Mouse (Mus musculus) heart, embryonic 10.5 days (tissue): Measurements from ENCODE around the gene Mrpl12. TPM values are rescaled to one million over a fixed set of nuclear protein-coding genes. Genes with fewer than 3 reads are reported as not detected.
"Not testable (repeated sequence)": the region's sequence is repeated elsewhere in the genome, so short reads cannot be mapped to it uniquely, and the experiment has no call there.

Experiments used
- DNase-seq: peaks from one replicate; pipeline ENCODE4 v3.0.0-alpha.2; 2017; ENCODE audit warnings: low spot score
- H3K27ac ChIP-seq: fragments of 300-500 bp; sonication (generic); 2 replicates; pipeline ENCODE4 v1.5.1; 2016; ENCODE audit warnings: mild to moderate bottlenecking
- H3K27me3 ChIP-seq: fragments of 300-500 bp; sonication (generic); 2 replicates; pipeline ENCODE4 v1.6.1; 2016; ENCODE audit warnings: mild to moderate bottlenecking; ENCODE audit not compliant: poor library complexity, insufficient read depth, severe bottlenecking
- H3K36me3 ChIP-seq: fragments of 300-500 bp; sonication (generic); 2 replicates; pipeline ENCODE4 v1.6.1; 2016; ENCODE audit warnings: mild to moderate bottlenecking, moderate library complexity
- H3K4me1 ChIP-seq: fragments of 300-500 bp; sonication (generic); 2 replicates; pipeline ENCODE4 v1.6.1; 2016; ENCODE audit warnings: mild to moderate bottlenecking
- H3K4me3 ChIP-seq: fragments of 300-500 bp; sonication (generic); 2 replicates; pipeline ENCODE4 v1.5.1; 2016; ENCODE audit warnings: mild to moderate bottlenecking, moderate library complexity
- H3K9me3 ChIP-seq: fragments of 300-500 bp; sonication (generic); 2 replicates; pipeline ENCODE4 v1.6.1; 2016; ENCODE audit warnings: mild to moderate bottlenecking, moderate library complexity
- WGBS: fragments of 180-500 bp; shearing (Covaris S2); methylation state at CpG from one replicate; pipeline ENCODE4 v1.1.7; 2016; 5-methylcytosine and 5-hydroxymethylcytosine counted together
- polyA plus RNA-seq: library from polyadenylated mRNA; unstranded; fragments of >200 nt; fragmentation: Nextera tagmentation; extraction: Ambion mirVana; gene quantifications from 2 replicates; pipeline ENCODE4 v1.2.1, GENCODE M21; 2016

The Mrpl12 gene
- polyA plus RNA-seq, 1 experiment from 2014 or later = 259 TPM

DNA sequence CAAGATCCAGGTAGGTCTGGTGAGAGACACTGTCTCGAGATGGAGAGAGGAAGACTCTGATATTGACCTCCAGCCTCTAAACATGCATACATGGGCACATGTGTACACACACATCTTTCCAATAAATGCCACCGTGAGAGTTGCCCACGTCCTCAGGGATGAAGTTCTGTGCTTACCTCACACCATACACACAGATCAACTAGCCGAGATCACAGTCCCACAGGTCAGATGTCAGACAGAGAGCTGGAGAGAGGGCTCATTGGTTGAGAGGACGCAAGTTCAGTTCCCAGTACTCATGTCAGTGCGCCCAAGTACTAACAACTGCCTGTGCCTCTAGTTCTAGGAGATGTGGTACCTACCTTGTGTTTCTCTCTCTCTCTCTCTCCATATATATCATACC is 16.6 kb downstream of the Mrpl12 start:
- H3K4me3 ChIP-seq = no peak overlapping the region
- H3K36me3 ChIP-seq = peaks cover 33% of the 10 kb centered on the region
- H3K27me3 ChIP-seq = no peaks in the 10 kb centered on the region
- H3K4me1 ChIP-seq = peaks cover 8% of the 10 kb centered on the region; the same call in 1 of the 2 replicates
- no peak for DNase-seq
- 67% methylated on average over 6 of the region's 6 CpGs for WGBS
- H3K27ac ChIP-seq = no peak overlapping the region
- H3K9me3 ChIP-seq = no peaks in the 10 kb centered on the region

DNA sequence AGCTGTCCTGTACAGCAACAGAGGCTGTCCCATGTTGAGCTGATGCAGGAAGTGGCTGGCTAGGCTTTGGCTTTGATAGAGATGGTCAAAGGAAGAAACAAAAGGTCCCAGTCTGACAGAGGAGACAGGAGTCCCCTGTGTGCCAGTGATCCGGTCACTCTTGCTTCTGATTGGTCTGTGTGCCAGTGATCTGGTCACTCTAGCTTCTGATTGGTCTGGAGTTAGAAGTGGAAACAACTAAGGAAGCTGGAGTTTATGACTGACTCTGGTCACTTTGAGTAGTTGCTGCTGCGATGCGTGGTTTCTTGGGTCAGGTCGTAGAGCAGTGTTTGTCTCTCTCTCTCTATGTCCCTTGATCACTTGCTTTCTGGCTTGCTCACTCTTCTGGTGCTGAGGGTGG is 17.3 kb downstream of the Mrpl12 start:
- Histone ChIP-seq H3K9me3 (no peaks in the 10 kb centered on the region), H3K27me3 (no peaks in the 10 kb centered on the region), H3K4me3 (no peak overlapping the region), H3K27ac (no peak overlapping the region), H3K4me1 (peaks cover 8% of the 10 kb centered on the region; the same call in 1 of the 2 replicates), H3K36me3 (peaks cover 26% of the 10 kb centered on the region)
- 87% methylated on average over 4 of the region's 4 CpGs for WGBS
- DNase-seq = no peak

DNA sequence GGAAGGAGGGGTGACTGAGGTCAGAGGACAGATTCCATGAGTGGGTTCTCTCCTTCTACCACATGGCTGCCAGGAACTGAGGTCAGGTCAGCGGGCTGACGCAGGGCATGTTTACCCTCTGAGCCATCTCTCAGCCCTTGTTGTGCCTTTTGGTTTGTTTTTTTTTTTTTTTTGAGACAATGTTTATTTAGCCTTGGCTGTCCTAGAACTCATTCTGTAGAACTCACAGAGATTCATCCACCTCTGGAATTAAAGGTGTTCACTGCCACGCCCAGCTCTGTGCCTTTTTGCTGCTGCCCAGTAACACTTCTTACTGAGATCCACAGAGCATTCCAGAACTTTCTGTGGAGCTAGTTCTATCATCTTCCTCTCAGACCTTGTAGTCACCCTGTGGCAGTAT is 21.2 kb downstream of the Mrpl12 start:
- Histone ChIP-seq H3K36me3 (no peaks in the 10 kb centered on the region), H3K9me3 (no peaks in the 10 kb centered on the region), H3K27me3 (no peaks in the 10 kb centered on the region), H3K27ac (no peak overlapping the region), H3K4me3 (no peak overlapping the region), H3K4me1 (peaks cover 13% of the 10 kb centered on the region)
- WGBS = 89% methylated on average over 3 of the region's 3 CpGs
- no peak for DNase-seq

DNA sequence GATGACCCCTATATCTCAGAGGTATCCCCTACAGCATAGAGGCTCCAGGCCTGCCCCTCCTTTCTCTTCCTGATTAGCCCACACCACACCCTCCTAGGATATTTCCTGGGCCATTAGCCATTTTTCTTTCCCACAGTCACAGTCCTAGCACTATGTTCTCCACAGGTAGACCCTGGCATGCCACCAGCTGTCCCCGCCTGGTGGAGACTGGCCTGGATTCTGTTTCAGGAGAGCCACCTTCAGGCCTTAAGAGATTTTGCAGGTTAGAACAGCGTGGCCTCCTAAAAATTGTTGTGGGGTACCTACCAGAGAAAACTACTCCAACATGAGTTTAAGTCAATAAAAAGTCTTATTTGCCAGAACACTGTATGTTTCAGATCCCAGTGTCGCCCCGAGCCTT is 22.5 kb downstream of the Mrpl12 start:
- DNase-seq = no peak
- Histone ChIP-seq H3K4me1 (peaks cover 16% of the 10 kb centered on the region), H3K36me3 (no peaks in the 10 kb centered on the region), H3K4me3 (no peak overlapping the region), H3K27ac (no peak overlapping the region), H3K27me3 (no peaks in the 10 kb centered on the region), H3K9me3 (no peaks in the 10 kb centered on the region)
- 52% methylated on average over 4 of the region's 4 CpGs for WGBS

DNA sequence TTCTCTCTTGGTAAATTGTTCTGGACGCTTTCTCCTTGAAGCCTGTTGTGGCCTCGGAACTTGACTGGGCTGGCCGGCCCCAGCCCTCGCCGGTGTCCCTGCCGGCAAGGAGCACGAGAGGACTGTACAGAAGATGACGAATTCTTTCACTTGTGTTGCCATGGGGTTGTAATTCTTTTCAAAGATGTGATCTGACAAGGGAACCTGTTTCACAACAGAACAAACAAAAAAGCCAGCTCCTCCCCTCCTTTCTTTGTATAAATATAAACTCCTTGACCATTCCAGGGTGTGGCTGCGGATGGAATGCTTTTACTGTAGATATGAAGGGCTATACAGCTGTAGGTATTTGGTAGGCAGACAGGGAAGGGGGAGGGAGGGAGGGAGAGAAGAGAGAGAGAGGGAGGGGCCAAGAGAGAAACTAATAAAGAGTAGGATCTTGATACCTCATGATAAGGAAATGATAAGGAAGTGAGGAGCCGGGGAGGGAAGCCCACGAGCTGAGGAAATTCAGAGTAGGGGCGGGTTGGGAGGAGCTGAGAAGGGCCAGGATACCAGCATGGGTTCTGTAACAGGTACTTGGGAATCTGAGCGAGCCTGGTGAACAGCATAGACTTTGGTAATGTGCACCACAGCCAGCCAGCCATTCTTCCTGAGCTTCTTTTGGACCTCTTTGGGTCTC is 23.3 kb downstream of the Mrpl12 start:
- 72% methylated on average over 13 of the region's 13 CpGs for WGBS

DNA sequence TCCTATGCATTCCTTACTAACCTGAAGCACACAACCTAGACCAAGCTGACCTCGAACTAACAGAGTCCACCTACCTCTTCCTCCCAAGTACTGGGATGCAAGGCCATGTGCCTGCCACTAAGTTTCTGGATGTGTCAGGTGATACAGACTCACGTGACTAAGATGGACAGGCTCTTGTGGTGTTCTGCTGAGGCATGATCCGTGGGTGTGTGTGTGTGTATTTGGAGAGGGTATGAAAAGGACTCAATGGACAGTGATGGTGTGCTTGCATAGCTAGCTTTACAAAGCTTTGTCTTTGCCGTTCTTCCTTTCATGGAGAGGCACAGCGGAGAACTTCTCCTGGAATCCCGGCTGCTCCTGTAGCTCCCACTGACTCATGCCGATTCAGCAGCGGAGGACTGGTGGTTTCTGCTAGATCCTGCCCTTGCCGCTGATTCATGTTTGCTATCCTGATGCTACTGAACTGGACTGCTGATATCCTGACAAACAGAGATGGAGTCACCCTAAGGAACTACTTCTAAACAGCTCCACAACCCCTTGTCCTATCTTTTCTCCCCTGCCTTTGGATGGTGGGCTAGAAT is 24.0 kb downstream of the Mrpl12 start:
- Histone ChIP-seq H3K9me3 (no peaks in the 10 kb centered on the region), H3K36me3 (no peaks in the 10 kb centered on the region), H3K4me1 (peaks cover 16% of the 10 kb centered on the region), H3K4me3 (no peak overlapping the region), H3K27me3 (no peaks in the 10 kb centered on the region), H3K27ac (no peak overlapping the region)
- 77% methylated on average over 9 of the region's 9 CpGs for WGBS
- DNase-seq = no peak

More for the DNA sequence above, 23.3 kb downstream of the Mrpl12 start:
- H3K27me3 ChIP-seq = no peaks in the 10 kb centered on the region
- H3K9me3 ChIP-seq = no peaks in the 10 kb centered on the region
- H3K36me3 ChIP-seq = no peaks in the 10 kb centered on the region
- no peak for DNase-seq
- no peak overlapping the region for H3K4me3 ChIP-seq
- H3K27ac ChIP-seq = no peak overlapping the region
- H3K4me1 ChIP-seq = peaks cover 16% of the 10 kb centered on the region

DNA sequence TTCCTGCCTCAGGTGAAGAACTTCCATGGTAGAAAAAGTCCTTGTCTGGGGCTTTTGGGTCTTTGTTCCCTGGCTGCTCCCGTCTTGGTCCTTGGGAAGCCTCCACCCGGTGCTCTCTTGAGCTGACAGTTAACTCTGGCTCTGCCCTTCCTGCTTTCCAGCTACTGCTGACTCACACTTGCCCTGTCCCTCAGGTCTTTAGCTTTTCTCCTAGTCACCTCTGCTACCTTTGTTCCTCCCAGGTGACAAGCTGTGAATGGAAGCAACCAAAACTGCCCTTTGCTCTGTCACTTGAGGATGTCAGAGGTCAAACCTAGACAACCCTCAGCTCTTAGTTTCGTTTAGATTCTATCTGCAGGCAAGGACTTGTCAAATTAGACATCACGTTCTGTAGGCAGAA is 25.5 kb downstream of the Mrpl12 start:
- 37% methylated on average over 4 of the region's 4 CpGs for WGBS
- H3K9me3 ChIP-seq = no peaks in the 10 kb centered on the region
- H3K4me1 ChIP-seq = peaks cover 16% of the 10 kb centered on the region
- H3K36me3 ChIP-seq = no peaks in the 10 kb centered on the region
- peak overlapping the region; percentile 85 for H3K27ac ChIP-seq
- no peaks in the 10 kb centered on the region for H3K27me3 ChIP-seq
- DNase-seq = no peak
- H3K4me3 ChIP-seq = peak overlapping the region; percentile 52; the same call in 1 of the 2 replicates

DNA sequence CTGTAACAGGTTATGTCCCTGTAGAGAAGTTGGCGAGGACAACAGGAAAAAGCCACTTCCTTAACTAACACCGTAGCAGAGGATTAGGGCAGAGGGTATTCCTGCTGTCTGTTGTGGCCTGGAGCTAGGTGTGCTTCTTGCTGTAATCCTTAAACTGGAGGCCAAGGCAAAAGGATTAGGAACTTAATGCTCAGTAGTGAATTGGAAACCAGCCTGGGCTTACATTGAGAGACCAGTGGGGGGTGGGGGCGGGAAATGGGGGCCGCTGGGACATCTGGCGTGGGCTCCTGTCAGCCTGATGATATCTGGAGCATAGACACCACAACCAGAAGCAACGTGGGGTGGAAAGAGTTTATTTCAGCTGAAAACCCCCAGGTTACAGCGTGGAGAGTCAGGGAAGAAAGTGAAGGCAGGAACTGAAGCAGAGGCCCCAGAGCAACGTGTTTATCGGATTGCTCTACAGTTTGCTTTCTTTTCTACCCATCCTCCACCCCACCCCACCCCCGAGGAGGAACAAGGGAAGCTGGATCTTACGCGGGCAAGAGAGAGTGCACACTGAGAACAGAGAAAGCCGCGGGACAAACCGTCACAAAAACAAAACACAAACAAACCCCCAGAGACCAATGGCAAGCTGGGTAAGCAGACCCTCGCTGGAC is 26.1 kb downstream of the Mrpl12 start:
- no peak for DNase-seq
- Histone ChIP-seq H3K27me3 (no peaks in the 10 kb centered on the region), H3K4me1 (peaks cover 18% of the 10 kb centered on the region), H3K27ac (peak overlapping the region; percentile 85), H3K4me3 (peak overlapping the region; percentile 52), H3K9me3 (no peaks in the 10 kb centered on the region), H3K36me3 (no peaks in the 10 kb centered on the region)
- 6% methylated on average over 16 of the region's 16 CpGs for WGBS

DNA sequence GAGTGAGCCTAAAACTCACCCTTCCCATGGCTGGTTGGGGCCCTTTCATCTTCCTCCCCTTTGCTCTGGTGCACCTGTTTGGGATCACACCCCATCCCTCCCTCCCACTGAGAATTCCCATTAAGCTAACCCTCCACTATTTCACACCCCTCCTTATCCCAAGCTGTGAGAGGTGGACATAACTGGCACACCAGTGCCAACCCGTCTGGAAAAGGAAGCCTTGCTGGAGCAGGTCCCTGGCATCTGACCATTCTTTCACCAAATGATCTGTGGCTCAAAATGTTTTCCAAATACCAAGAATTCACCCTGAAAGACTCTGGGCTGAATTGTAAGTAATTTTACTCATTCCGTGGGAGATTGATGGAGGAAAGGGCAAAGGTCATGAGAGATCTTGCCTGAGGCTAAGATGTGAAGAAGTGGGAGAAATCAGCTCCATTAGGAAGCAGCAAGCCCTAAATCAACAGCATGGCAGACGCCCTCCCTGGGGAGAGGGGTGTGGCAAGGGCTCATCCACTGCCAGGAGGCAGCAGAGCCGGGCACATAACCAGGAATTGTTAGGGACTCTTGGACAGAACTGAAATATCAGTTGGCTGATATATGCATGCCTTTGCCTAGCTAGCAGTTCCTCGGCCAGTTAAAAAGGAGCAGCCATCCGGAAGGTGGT is 28.5 kb downstream of the Mrpl12 start:
- 52% methylated on average over 6 of the region's 6 CpGs for WGBS
- Histone ChIP-seq H3K36me3 (no peaks in the 10 kb centered on the region), H3K27ac (no peak overlapping the region), H3K27me3 (0 out of 2 replicates have a peak, but pooled peaks cover 6% of the 10 kb centered on the region), H3K4me3 (no peak overlapping the region), H3K9me3 (no peaks in the 10 kb centered on the region), H3K4me1 (peaks cover 19% of the 10 kb centered on the region)
- no peak for DNase-seq

DNA sequence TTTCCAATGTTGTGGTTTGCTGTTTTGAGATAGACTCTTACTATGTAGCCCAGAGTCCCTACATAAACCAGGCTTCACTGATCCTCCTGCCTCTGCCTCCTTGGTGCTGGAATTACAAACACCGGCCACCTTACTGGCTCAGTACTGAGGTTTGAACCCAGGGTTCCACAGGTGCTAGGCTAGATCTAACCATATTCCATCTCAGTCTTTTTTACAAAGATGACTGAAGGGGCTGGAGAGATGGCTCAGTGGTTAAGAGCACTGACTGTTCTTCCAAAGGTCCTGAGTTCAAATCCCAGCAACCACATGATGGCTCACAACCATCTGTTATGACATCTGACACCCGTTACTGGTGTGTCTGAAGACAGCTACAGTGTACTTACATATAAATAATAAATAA is 29.8 kb downstream of the Mrpl12 start:
- WGBS = 95% methylated on average over 2 of the region's 2 CpGs
- H3K4me1 ChIP-seq = peaks cover 24% of the 10 kb centered on the region
- H3K9me3 ChIP-seq, DNase-seq, H3K27me3 ChIP-seq, H3K36me3 ChIP-seq, H3K4me3 ChIP-seq, H3K27ac ChIP-seq: not testable (repeated sequence)

DNA sequence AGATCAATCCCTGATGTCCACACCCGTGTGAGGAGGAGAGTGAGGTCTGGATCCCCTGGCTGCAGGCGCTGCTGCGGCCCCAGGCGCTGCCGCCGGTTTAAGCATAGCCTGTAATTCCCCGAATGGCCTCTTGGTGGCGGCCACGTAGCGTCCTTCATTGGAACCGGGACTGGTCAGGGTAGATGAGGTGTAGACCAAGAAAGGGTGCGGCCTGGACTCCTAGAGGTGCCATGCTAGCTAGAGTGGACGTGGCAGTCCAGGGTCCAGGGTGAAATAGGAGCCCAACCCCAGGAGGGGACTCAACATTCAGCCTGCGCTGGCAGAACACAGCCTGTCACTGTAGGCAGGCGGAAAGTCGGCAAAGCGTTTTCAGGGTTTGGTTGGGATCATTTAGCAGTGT is 31.2 kb downstream of the Mrpl12 start:
- Histone ChIP-seq H3K27ac (peak overlapping the region; percentile 4; the same call in 1 of the 2 replicates), H3K27me3 (0 out of 2 replicates have a peak, but pooled peaks cover 6% of the 10 kb centered on the region), H3K36me3 (no peaks in the 10 kb centered on the region), H3K9me3 (no peaks in the 10 kb centered on the region), H3K4me3 (no peak overlapping the region), H3K4me1 (peaks cover 24% of the 10 kb centered on the region)
- 19% methylated on average over 17 of the region's 17 CpGs for WGBS
- peak; percentile 93 for DNase-seq

DNA sequence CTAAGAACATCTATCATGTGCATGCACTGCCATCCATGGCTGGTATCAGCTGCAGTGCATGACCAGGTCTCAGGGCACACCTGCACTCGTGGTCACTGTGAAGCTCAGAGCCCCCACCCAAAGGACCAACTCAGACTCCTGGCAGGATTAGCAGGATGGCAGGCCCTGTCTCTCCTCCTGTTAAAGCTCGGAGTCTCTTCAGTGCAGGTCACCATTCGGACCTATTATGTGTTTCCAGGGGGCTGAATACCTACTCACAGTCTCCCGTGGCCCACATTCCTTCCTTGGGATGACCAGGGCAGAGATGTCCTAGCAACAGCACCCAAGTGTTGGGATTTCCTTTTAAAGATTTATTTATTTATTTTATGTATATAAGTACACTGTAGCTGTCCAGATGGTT is 32.7 kb downstream of the Mrpl12 start:
- no peak overlapping the region for H3K27ac ChIP-seq
- WGBS = 80% methylated on average over 4 of the region's 4 CpGs

DNA sequence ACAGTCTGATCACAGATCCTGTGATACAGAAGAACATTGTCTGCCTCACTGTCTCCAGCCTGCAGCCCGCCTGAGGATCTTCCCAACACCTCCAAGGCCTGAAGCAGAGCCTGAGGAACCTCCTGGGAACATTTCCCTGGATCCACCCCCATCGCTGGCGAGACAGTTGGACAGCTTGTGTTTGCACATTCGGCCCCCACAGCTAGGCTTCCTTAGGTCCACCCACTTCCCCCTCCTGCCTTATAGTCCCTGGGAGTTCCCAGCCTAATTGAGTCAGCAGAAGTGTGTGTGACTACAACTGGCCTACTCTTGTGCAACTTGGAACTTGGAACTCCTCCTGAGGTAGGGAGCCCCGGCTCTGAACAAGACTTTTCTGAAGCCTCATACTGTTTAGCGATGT is 33.6 kb downstream of the Mrpl12 start:
- no peaks in the 10 kb centered on the region for H3K36me3 ChIP-seq
- H3K4me3 ChIP-seq = no peak overlapping the region
- no peak overlapping the region for H3K27ac ChIP-seq
- H3K9me3 ChIP-seq = no peaks in the 10 kb centered on the region
- H3K27me3 ChIP-seq = 0 out of 2 replicates have a peak, but pooled peaks cover 6% of the 10 kb centered on the region
- H3K4me1 ChIP-seq = peaks cover 27% of the 10 kb centered on the region
- DNase-seq = no peak
- 62% methylated on average over 6 of the region's 6 CpGs for WGBS

More for the DNA sequence above, 32.7 kb downstream of the Mrpl12 start:
- Histone ChIP-seq H3K9me3 (no peaks in the 10 kb centered on the region), H3K4me1 (peaks cover 27% of the 10 kb centered on the region), H3K36me3 (no peaks in the 10 kb centered on the region), H3K27me3 (0 out of 2 replicates have a peak, but pooled peaks cover 6% of the 10 kb centered on the region), H3K4me3 (no peak overlapping the region)
- DNase-seq = no peak
